Mouse (Mus musculus) liver, postnatal 0 days (tissue): ENCODE measurements at regions not wholly inside any gene's neighbourhood (a gene's known extent, or its start where the extent isn't known, plus 50 kb on each side); places are given as distances from the start of the nearest gene placed in this dataset.

Experiments used
- CTCF ChIP-seq: sonication (generic); IDR thresholded peaks from 2 replicates; pipeline ENCODE4 v1.5.1; 2016; ENCODE audit warnings: antibody characterized with exemption, low read depth
- EP300 ChIP-seq: IDR thresholded peaks from 2 replicates; pipeline ENCODE4 v1.6.1; 2016; ENCODE audit warnings: antibody characterized with exemption, low read depth, mild to moderate bottlenecking

DNA sequence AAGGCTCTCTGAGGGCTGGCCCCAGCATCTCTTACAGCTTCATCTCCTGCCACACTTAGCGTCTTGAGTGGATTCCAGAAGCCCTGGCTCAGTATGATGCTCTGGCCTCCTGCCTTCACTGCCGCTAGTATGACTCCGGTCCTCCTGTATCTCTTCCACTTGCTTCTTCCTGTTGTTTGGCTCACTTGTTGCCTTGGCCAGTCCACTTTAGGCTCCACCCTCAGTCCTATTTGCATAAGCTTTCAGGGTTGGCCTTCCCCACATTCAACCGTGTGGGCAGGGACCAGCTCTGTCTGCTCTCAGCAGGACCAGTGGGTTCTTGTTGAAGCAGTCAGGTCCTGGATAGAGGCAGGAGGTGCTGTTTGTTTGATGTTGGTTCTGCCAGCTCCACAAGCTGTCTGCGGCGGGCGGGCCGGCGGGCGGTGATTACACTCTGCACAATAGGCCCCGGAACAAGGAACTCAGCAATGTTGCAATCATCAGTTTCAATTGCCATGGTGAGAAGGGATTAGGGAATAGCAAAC is 232.6 kb upstream of the Chd6 start:
- TF ChIP-seq CTCF (no peak), EP300 (no peak)
